Mouse (Mus musculus): Measurements from ENCODE around the gene Cdk17.
"Not testable (repeated sequence)": the region's sequence is repeated elsewhere in the genome, so short reads cannot be mapped to it uniquely, and the experiment has no call there.

DNA sequence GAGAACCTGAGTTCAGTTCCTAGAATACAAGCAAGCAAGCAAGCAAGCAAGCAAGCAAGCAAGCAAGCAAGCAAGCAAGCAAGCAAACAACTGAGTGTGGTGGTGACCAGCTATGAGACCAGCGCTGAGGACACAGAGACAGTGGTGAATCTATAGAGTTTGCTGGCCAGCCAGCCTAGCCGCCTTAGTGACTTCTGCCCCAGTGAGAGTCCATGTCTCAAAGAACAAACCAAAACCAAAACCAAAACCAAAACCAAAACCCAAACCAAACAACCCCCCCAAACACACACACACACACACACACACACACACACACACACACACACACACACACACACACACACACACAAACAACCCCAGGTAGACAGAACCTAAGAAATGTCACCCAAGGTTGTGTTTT, 7.3 kb upstream of the Cdk17 start:
- not testable (repeated sequence) for TF ChIP-seq CTCF, EP300 (IDR thresholded peaks at IDR 0.05; ENCODE audit: low read depth)
